Mouse (Mus musculus) olfactory bulb, adult 2 months (tissue): ENCODE measurements around the gene Shroom3.

Source experiments
- CTCF ChIP-seq: fragments of 200-500 bp; IDR thresholded peaks from 2 replicates; pipeline ENCODE4 v1.5.1; 2012; ENCODE audit warnings: low read depth, mild to moderate bottlenecking, low read length, moderate library complexity; ENCODE audit not compliant: insufficient read depth
- POLR2A ChIP-seq: fragments of 200-500 bp; IDR thresholded peaks from 2 replicates; pipeline ENCODE4 v1.6.1; 2012; ENCODE audit warnings: mild to moderate bottlenecking, low read depth, low read length, moderate library complexity; ENCODE audit not compliant: insufficient read depth

DNA sequence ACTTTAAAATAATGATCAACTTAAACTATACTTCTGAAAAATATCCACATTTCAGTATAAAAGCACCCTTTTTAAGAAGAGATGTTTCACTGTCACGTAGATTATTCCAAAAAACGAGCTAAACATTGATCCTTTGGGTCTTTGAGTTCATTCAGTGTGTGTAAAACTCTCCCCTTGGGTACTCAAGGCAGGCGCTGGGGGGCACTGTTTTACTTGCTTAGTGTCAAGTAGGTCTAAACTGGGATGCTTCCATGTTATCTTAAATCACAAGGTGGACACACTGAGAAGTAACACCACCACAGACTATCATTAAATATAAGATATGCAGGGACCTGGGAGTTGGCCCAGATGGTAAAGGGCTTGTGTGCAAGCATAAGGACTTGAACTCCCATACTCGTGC is 49.7 kb upstream of the Shroom3 start:
- TF ChIP-seq CTCF, result no peak
- no peak for TF ChIP-seq POLR2A
